Mouse (Mus musculus): ENCODE results near the gene Sgsm1.

- TF ChIP-seq CTCF (IDR thresholded peaks at IDR 0.05) (no peak), EP300 (IDR thresholded peaks at IDR 0.05) (no peak)
Measured at GRCm38 (mm10) chr5:113208048-113208447, 102.5 kb downstream of the Sgsm1 start.
